Mouse (Mus musculus): ENCODE measurements around the gene Gm44596. TPM values are rescaled to one million over a fixed set of nuclear protein-coding genes. Genes with fewer than 3 reads are reported as not detected.

The Gm44596 gene
- total and polyA plus RNA-seq, 3 experiments, result not detected

- TF ChIP-seq NRF1 (IDR thresholded peaks at IDR 0.05; ENCODE audit: insufficient read depth, low read depth, low read length, poor library complexity, severe bottlenecking) (no peak), NELFE (IDR thresholded peaks at IDR 0.05; ENCODE audit: low read depth, low read length) (no peak), MAX (IDR thresholded peaks at IDR 0.05; ENCODE audit: low read length) (no peak), GABPA (IDR thresholded peaks at IDR 0.05; ENCODE audit: low read depth, low read length) (no peak), ZKSCAN1 (IDR thresholded peaks at IDR 0.05; ENCODE audit: low read depth, low read length) (no peak), TBP (IDR thresholded peaks at IDR 0.05; ENCODE audit: low read depth, low read length) (0 out of 2 replicates have a peak, but pooled peaks have one; percentile 5), POLR2AphosphoS5 (IDR thresholded peaks at IDR 0.05; ENCODE audit: borderline replicate concordance, low read depth, low read length) (no peak), MAFK (IDR thresholded peaks at IDR 0.05; ENCODE audit: borderline replicate concordance, low read depth, low read length) (no peak), ZMIZ1 (IDR thresholded peaks at IDR 0.05; ENCODE audit: low read depth, low read length) (no peak), UBTF (IDR thresholded peaks at IDR 0.05; ENCODE audit: borderline replicate concordance, insufficient read depth, low read depth, low read length) (no peak), ELF1 (IDR thresholded peaks at IDR 0.05; ENCODE audit: low read depth, low read length) (no peak), CHD1 (IDR thresholded peaks at IDR 0.05; ENCODE audit: low read depth, low read length) (peak; percentile 90), CHD2 (IDR thresholded peaks at IDR 0.05; ENCODE audit: low read length) (no peak), MYB (IDR thresholded peaks at IDR 0.05; ENCODE audit: low read depth, low read length) (no peak), TCF12 (IDR thresholded peaks at IDR 0.05; ENCODE audit: low read depth, low read length) (no peak; the same call in 1 of the 2 replicates), ETS1 (IDR thresholded peaks at IDR 0.05; ENCODE audit: low read depth, low read length) (no peak), USF2 (IDR thresholded peaks at IDR 0.05; ENCODE audit: borderline replicate concordance in 1 of 2, insufficient read depth in 1 of 2, low read depth in 1 of 2, low read length in 2 of 2) (no peak), USF1 (IDR thresholded peaks at IDR 0.05; ENCODE audit: low read depth, low read length) (no peak), ZC3H11A (IDR thresholded peaks at IDR 0.05; ENCODE audit: low read depth, low read length) (no peak), JUND (IDR thresholded peaks at IDR 0.05; ENCODE audit: low read depth, low read length) (no peak)
Measured at GRCm38 (mm10) chr6:128423496-128424268, 48.4 kb downstream of the Gm44596 start (continued).

DNA sequence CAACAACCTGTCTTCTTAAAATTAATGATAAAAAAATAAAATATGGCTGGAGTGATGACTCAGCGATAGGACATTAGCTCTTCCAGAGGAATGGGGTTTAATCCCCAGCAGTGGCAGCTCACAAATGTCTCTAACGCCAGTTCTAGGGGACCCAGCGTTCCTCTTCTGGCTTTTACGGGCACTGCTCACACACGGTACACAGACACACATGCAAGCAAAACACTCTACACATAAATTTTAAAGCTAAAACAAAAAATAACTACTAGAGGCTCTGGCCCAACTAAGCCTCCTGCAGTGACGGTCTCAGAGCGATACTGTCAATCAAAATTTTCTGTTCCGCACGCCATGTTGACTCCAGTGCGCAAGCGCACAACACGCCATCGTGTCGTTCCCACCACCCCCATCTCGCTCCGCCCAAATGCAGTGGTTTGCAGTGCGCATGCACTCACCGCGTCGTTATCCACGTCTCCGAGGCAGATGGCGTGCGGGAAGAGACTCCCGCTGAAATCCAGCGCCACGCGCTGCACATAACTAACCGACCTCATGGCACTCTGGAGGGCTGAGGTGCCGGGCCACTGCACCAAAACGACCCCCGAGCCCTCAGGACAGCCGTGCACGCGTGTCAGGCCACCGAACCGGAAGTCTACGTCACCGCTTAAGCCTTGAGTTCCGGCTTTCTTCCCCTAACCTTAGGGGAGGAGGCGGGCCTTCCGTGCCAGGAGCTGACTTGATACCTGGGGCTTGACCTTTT is 49.1 kb downstream of the Gm44596 start, which contains the start of gene Itfg2:
TSS of gene Itfg2 (minus strand) at position 663 of the 751 bp plus-strand sequence.
- H3K27ac ChIP-seq (ENCODE audit: control insufficient read depth, low read depth, low read length), result peak within 1 kb of the TSS; percentile 98
- H3K4me1 ChIP-seq (ENCODE audit: control insufficient read depth in 1 of 2, insufficient read depth in 2 of 2, low read length in 2 of 2), result peaks cover 5 to 6% of the 10 kb centered on the region in 2 experiments
- H3K27me3 ChIP-seq (ENCODE audit: control insufficient read depth in 1 of 2, insufficient read depth in 2 of 2, low read length in 2 of 2), result no peaks in the 10 kb centered on the region
- H3K79me2 ChIP-seq (ENCODE audit: control insufficient read depth, insufficient read depth, low read length, poor library complexity), result peaks cover 1% of the 10 kb centered on the region; the same call in 1 of the 2 replicates
- peaks cover 6 to 10% of the 10 kb centered on the region in 2 experiments; a peak in 2 of 4 replicates for H3K36me3 ChIP-seq (ENCODE audit: control insufficient read depth in 1 of 2, insufficient read depth in 2 of 2, low read length in 2 of 2)
- no peaks in the 10 kb centered on the region; the same call in 1 of the 2 replicates for H3K9me3 ChIP-seq (replicated peaks; ENCODE audit: insufficient read depth, low read length)
- H3K9ac ChIP-seq (ENCODE audit: control insufficient read depth, low read depth, low read length, poor library complexity, severe bottlenecking), result peak within 1 kb of the TSS; percentile 86
- peak; percentile 98 for DNase-seq (ENCODE audit: low read depth, low spot score)
- H3K4me3 ChIP-seq (ENCODE audit: control insufficient read depth in 1 of 2, insufficient read depth in 1 of 2, low read depth in 2 of 2, low read length in 2 of 2), result peak within 1 kb of the TSS; percentile 68 to 70
- TF ChIP-seq MXI1 (IDR thresholded peaks at IDR 0.05; ENCODE audit: low read depth, low read length), result peak; percentile 67
- peak; percentile 71; the same call in 1 of the 2 replicates for TF ChIP-seq E2F4 (IDR thresholded peaks at IDR 0.05; ENCODE audit: borderline replicate concordance, low read depth, low read length)
- TF ChIP-seq ZKSCAN1 (IDR thresholded peaks at IDR 0.05; ENCODE audit: low read depth, low read length), result no peak
- TF ChIP-seq KAT2A (conservative IDR thresholded peaks at IDR 0.05; ENCODE audit: low read depth, low read length), result peak; percentile 57; the same call in 1 of the 2 replicates
- TF ChIP-seq TBP (IDR thresholded peaks at IDR 0.05; ENCODE audit: low read depth, low read length), result peak; percentile 85
- peak; percentile 89 for TF ChIP-seq NRF1 (IDR thresholded peaks at IDR 0.05; ENCODE audit: insufficient read depth, low read depth, low read length, poor library complexity, severe bottlenecking)
- TF ChIP-seq MYC (IDR thresholded peaks at IDR 0.05; ENCODE audit: low read depth, low read length), result peak; percentile 95
- TF ChIP-seq MEF2A (IDR thresholded peaks at IDR 0.05; ENCODE audit: extremely low read depth, insufficient replicate concordance, low read depth, low read length, poor library complexity, severe bottlenecking), result no peak
- 0 out of 2 replicates have a peak, but pooled peaks have one; percentile 44 for TF ChIP-seq POLR2AphosphoS5 (IDR thresholded peaks at IDR 0.05; ENCODE audit: borderline replicate concordance, low read depth, low read length)
- peak; percentile 39; the same call in 1 of the 2 replicates for TF ChIP-seq MAFK (IDR thresholded peaks at IDR 0.05; ENCODE audit: borderline replicate concordance, low read depth, low read length)
- 0 out of 2 replicates have a peak, but pooled peaks have one; percentile 83 for TF ChIP-seq CHD1 (IDR thresholded peaks at IDR 0.05; ENCODE audit: low read depth, low read length)
- TF ChIP-seq MYB (IDR thresholded peaks at IDR 0.05; ENCODE audit: low read depth, low read length), result no peak
- TF ChIP-seq RCOR1 (IDR thresholded peaks at IDR 0.05; ENCODE audit: low read depth, low read length), result no peak
- no peak for TF ChIP-seq JUND (IDR thresholded peaks at IDR 0.05; ENCODE audit: low read depth, low read length)
- peak; percentile 93 for TF ChIP-seq NELFE (IDR thresholded peaks at IDR 0.05; ENCODE audit: low read depth, low read length)
- peak in 1 of 2 experiments; percentile 22; a peak in 2 of 4 replicates for TF ChIP-seq EP300 (IDR thresholded peaks at IDR 0.05; ENCODE audit: low read depth in 1 of 2, low read length in 2 of 2)
- TF ChIP-seq CHD2 (IDR thresholded peaks at IDR 0.05; ENCODE audit: low read length), result no peak; the same call in 1 of the 2 replicates
- TF ChIP-seq ZMIZ1 (IDR thresholded peaks at IDR 0.05; ENCODE audit: low read depth, low read length), result peak; percentile 93
